Mouse (Mus musculus) midbrain, postnatal 0 days (tissue): Measurements from ENCODE around the gene 1300017J02Rik. TPM values are rescaled to one million over a fixed set of nuclear protein-coding genes. Genes with fewer than 3 reads are reported as not detected.
A peak's percentile ranks its signal among the peaks of the same experiment; 100 is the strongest.
"Not testable (repeated sequence)": the region's sequence is repeated elsewhere in the genome, so short reads cannot be mapped to it uniquely, and the experiment has no call there.

ENCODE experiments used
- ATAC-seq: fragments of 200-750 bp; cut with Nextera tagmentation; 2 replicates; pipeline ENCODE4 v1.8.0; 2017; ENCODE audit warnings: moderate number of reproducible peaks, mild to moderate bottlenecking, moderate TSS enrichment, moderate library complexity; ENCODE audit not compliant: low FRiP score
- DNase-seq: peaks from one replicate; pipeline ENCODE4 v3.0.0-alpha.2; 2015; ENCODE audit warnings: low spot score
- H3K27ac ChIP-seq: fragments of 300-500 bp; sonication (generic); 2 replicates; pipeline ENCODE4 v1.5.1; 2014; ENCODE audit warnings: low read depth, mild to moderate bottlenecking, low read length, mixed read lengths
- H3K27me3 ChIP-seq: fragments of 300-500 bp; sonication (generic); 2 replicates; pipeline ENCODE4 v1.6.1; 2014; ENCODE audit warnings: low read length, control low read depth, mixed read lengths; ENCODE audit not compliant: insufficient read depth
- H3K36me3 ChIP-seq: fragments of 300-500 bp; sonication (generic); 2 replicates; pipeline ENCODE4 v1.6.1; 2014; ENCODE audit warnings: low read length, control low read depth, mixed read lengths; ENCODE audit not compliant: insufficient read depth
- H3K4me1 ChIP-seq: fragments of 300-500 bp; sonication (generic); 2 replicates; pipeline ENCODE4 v1.6.1; 2014; ENCODE audit warnings: mild to moderate bottlenecking, control low read depth, antibody characterized with exemption, low read length, mixed read lengths; ENCODE audit not compliant: insufficient read depth
- H3K4me2 ChIP-seq: fragments of 300-500 bp; sonication (generic); 2 replicates; pipeline ENCODE4 v1.6.1; 2014; ENCODE audit warnings: low read depth, mild to moderate bottlenecking, low read length, mixed read lengths; ENCODE audit not compliant: poor library complexity, severe bottlenecking
- H3K4me3 ChIP-seq: fragments of 300-500 bp; sonication (generic); 2 replicates; pipeline ENCODE4 v1.5.1; 2014; ENCODE audit warnings: low read depth, mild to moderate bottlenecking, low read length, moderate library complexity
- H3K9ac ChIP-seq: fragments of 300-500 bp; sonication (generic); replicated peaks from 2 replicates; pipeline ENCODE4 v1.6.1; 2014; ENCODE audit warnings: mild to moderate bottlenecking, low read length, moderate library complexity, mixed read lengths; ENCODE audit not compliant: poor library complexity, severe bottlenecking
- H3K9me3 ChIP-seq: fragments of 300-500 bp; sonication (generic); 2 replicates; pipeline ENCODE4 v1.6.1; 2016; ENCODE audit warnings: low read length, control low read depth
- CTCF ChIP-seq: IDR thresholded peaks from 2 replicates; pipeline ENCODE4 v1.5.1; 2016; ENCODE audit warnings: antibody characterized with exemption, mild to moderate bottlenecking
- WGBS: fragments of 180-500 bp; shearing (Covaris S2); extraction: QIAGEN DNeasy Blood & Tissue Kit; methylation state at CpG from one replicate; pipeline ENCODE4 v1.1.7; 2014; 5-methylcytosine and 5-hydroxymethylcytosine counted together
- polyA plus RNA-seq: library from polyadenylated mRNA; unstranded; fragments of >200 nt; fragmentation: Nextera tagmentation; extraction: Ambion mirVana; gene quantifications from 2 replicates; pipeline ENCODE4 v1.2.1, GENCODE M21; 2015
- total RNA-seq: library from RNA; depleted of rRNA; stranded (reverse); fragments of >200 nt; gene quantifications from 2 replicates; pipeline ENCODE4 v1.2.3, GENCODE M21; 2014; rRNA removed

Gene 1300017J02Rik
- total RNA-seq, result 0.27 TPM in 1 of 2 replicates, not detected in the other
- 0.27 and 0.56 TPM in 2 replicates for polyA plus RNA-seq

GRCm38 (mm10) chr9:103304927-103305326 lies at the start of gene 1300017J02Rik, which contains the start of gene Topbp1:
Gene 1300017J02Rik, minus strand, starts transcription at chr9:103305082.
Gene Topbp1, plus strand, starts transcription at chr9:103305215.
- Histone ChIP-seq H3K27me3 (no peaks in the 10 kb centered on the region), H3K4me2 (peak within 1 kb of the TSS; percentile 93), H3K9ac (peak within 1 kb of the TSS; percentile 70), H3K9me3 (no peaks in the 10 kb centered on the region), H3K4me3 (peak within 1 kb of the TSS; percentile 98), H3K36me3 (peaks cover 2% of the 10 kb centered on the region; the same call in 1 of the 2 replicates), H3K27ac (peak within 1 kb of the TSS; percentile 77), H3K4me1 (no peaks in the 10 kb centered on the region)
- TF ChIP-seq CTCF, result peak; percentile 42
- ATAC-seq, result peak; percentile 98
- DNase-seq, result peak; percentile 97
- 0% methylated on average over 48 of the region's 49 CpGs for WGBS

- not testable (repeated sequence) for H3K4me1 ChIP-seq, H3K27ac ChIP-seq, H3K4me2 ChIP-seq, ATAC-seq, H3K4me3 ChIP-seq, H3K27me3 ChIP-seq, H3K9me3 ChIP-seq, DNase-seq, H3K36me3 ChIP-seq, H3K9ac ChIP-seq
- WGBS, result 79% methylated on average over 7 of the region's 7 CpGs
These were observed 48.8 kb upstream of the 1300017J02Rik start for GRCm38 (mm10) chr9:103353500-103354260.

GRCm38 (mm10) chr9:103348791-103349190 lies 43.9 kb upstream of the 1300017J02Rik start:
- no peak overlapping the region for H3K9ac ChIP-seq
- H3K27me3 ChIP-seq, result no peaks in the 10 kb centered on the region
- H3K4me1 ChIP-seq, result no peaks in the 10 kb centered on the region
- TF ChIP-seq CTCF, result no peak
- H3K27ac ChIP-seq, result no peak overlapping the region
- ATAC-seq, result no peak
- DNase-seq, result no peak
- H3K9me3 ChIP-seq, result no peaks in the 10 kb centered on the region
- no peak overlapping the region for H3K4me2 ChIP-seq
- peaks cover 4% of the 10 kb centered on the region for H3K36me3 ChIP-seq
- no peak overlapping the region for H3K4me3 ChIP-seq

- Histone ChIP-seq H3K27ac (no peak overlapping the region), H3K4me1 (no peaks in the 10 kb centered on the region), H3K27me3 (no peaks in the 10 kb centered on the region), H3K36me3 (peaks cover 4% of the 10 kb centered on the region), H3K9ac (no peak overlapping the region), H3K9me3 (no peaks in the 10 kb centered on the region), H3K4me2 (no peak overlapping the region), H3K4me3 (no peak overlapping the region)
- ATAC-seq (no peak), DNase-seq (no peak)
- TF ChIP-seq CTCF, result no peak
- 74% methylated on average over 1 of the region's 1 CpGs for WGBS
These were observed 43.2 kb upstream of the 1300017J02Rik start for GRCm38 (mm10) chr9:103347996-103348490.

GRCm38 (mm10) chr9:103347045-103347444 lies 42.2 kb upstream of the 1300017J02Rik start:
- peaks cover 4% of the 10 kb centered on the region for H3K36me3 ChIP-seq
- H3K4me3 ChIP-seq, result no peak overlapping the region
- 88% methylated on average over 4 of the region's 4 CpGs for WGBS
- no peak overlapping the region for H3K4me2 ChIP-seq
- no peaks in the 10 kb centered on the region for H3K4me1 ChIP-seq
- TF ChIP-seq CTCF, result no peak
- no peak for ATAC-seq
- H3K27ac ChIP-seq, result no peak overlapping the region
- no peaks in the 10 kb centered on the region for H3K9me3 ChIP-seq
- H3K27me3 ChIP-seq, result no peaks in the 10 kb centered on the region
- DNase-seq, result no peak
- no peak overlapping the region for H3K9ac ChIP-seq

GRCm38 (mm10) chr9:103336912-103337311 lies 32.0 kb upstream of the 1300017J02Rik start:
- no peak for ATAC-seq
- Histone ChIP-seq H3K4me1 (no peaks in the 10 kb centered on the region), H3K9ac (no peak overlapping the region), H3K9me3 (no peaks in the 10 kb centered on the region), H3K27ac (no peak overlapping the region), H3K36me3 (peaks cover 25% of the 10 kb centered on the region), H3K4me2 (no peak overlapping the region), H3K27me3 (no peaks in the 10 kb centered on the region), H3K4me3 (no peak overlapping the region)
- no peak for TF ChIP-seq CTCF
- no peak for DNase-seq
